Mouse (Mus musculus): ENCODE data around the gene Olfr1223. TPM values are rescaled to one million over a fixed set of nuclear protein-coding genes. Genes with fewer than 3 reads are reported as not detected.

Olfr1223 gene
- polyA plus RNA-seq, 1 experiment from 2014 or later, result not detected

- ATAC-seq (ENCODE audit: low FRiP score) (no peak), DNase-seq (ENCODE audit: low spot score) (no peak)
- Histone ChIP-seq H3K9ac (ENCODE audit: low read depth, low read length) (no peak overlapping the region), H3K9me3 (ENCODE audit: control insufficient read depth, low read length) (no peaks in the 10 kb centered on the region), H3K36me3 (ENCODE audit: control insufficient read depth, insufficient read depth, low read length) (no peaks in the 10 kb centered on the region), H3K27ac (ENCODE audit: low read depth, low read length) (no peak overlapping the region), H3K4me2 (replicated peaks; ENCODE audit: low read depth, low read length) (no peak overlapping the region), H3K4me1 (replicated peaks; ENCODE audit: control insufficient read depth, insufficient read depth, low read length) (no peaks in the 10 kb centered on the region), H3K4me3 (ENCODE audit: low read depth, low read length) (no peak overlapping the region), H3K27me3 (ENCODE audit: control insufficient read depth, insufficient read depth, low read length) (no peaks in the 10 kb centered on the region)
These were observed 45.7 kb downstream of the Olfr1223 start for GRCm38 (mm10) chr2:89105651-89106050.

GRCm38 (mm10) chr2:89093848-89094247 lies 57.5 kb downstream of the Olfr1223 start:
- no peak overlapping the region for H3K9ac ChIP-seq (ENCODE audit: low read depth, low read length)
- DNase-seq (ENCODE audit: low spot score) (no peak), ATAC-seq (ENCODE audit: low FRiP score) (no peak)
- H3K27me3 ChIP-seq (ENCODE audit: control insufficient read depth, insufficient read depth, low read length), result no peaks in the 10 kb centered on the region
- no peak overlapping the region for H3K27ac ChIP-seq (ENCODE audit: low read depth, low read length)
- whole genome bisulfite sequencing, result 94% methylated on average over 1 of the region's 1 CpGs
- no peaks in the 10 kb centered on the region for H3K36me3 ChIP-seq (ENCODE audit: control insufficient read depth, insufficient read depth, low read length)
- H3K4me1 ChIP-seq (replicated peaks; ENCODE audit: control insufficient read depth, insufficient read depth, low read length), result no peaks in the 10 kb centered on the region
- H3K9me3 ChIP-seq (ENCODE audit: control insufficient read depth, low read length), result no peaks in the 10 kb centered on the region
- no peak overlapping the region for H3K4me3 ChIP-seq (ENCODE audit: low read depth, low read length)
- H3K4me2 ChIP-seq (replicated peaks; ENCODE audit: low read depth, low read length), result no peak overlapping the region

Other genes starting within 250 kb of the Olfr1223 start
- not detected in 2 replicates for gene Olfr1208, start 249.2 kb downstream of the Olfr1223 start, polyA plus RNA-seq (2014; fragmentation: Nextera tagmentation; extraction: Ambion mirVana)
- gene Olfr1209, start 236.4 kb downstream of the Olfr1223 start, polyA plus RNA-seq (2014; fragmentation: Nextera tagmentation; extraction: Ambion mirVana), result not detected in 2 replicates
- gene Olfr1211, start 213.4 kb downstream of the Olfr1223 start, polyA plus RNA-seq (2014; fragmentation: Nextera tagmentation; extraction: Ambion mirVana), result not detected in 2 replicates
- gene Olfr1212, start 197.6 kb downstream of the Olfr1223 start, polyA plus RNA-seq (2014; fragmentation: Nextera tagmentation; extraction: Ambion mirVana), result not detected in 2 replicates
- not detected in 2 replicates for gene Gm13762, start 171.3 kb downstream of the Olfr1223 start, polyA plus RNA-seq (2014; fragmentation: Nextera tagmentation; extraction: Ambion mirVana)
- not detected in 2 replicates for gene Olfr1214, start 158.9 kb downstream of the Olfr1223 start, polyA plus RNA-seq (2014; fragmentation: Nextera tagmentation; extraction: Ambion mirVana)
- gene Olfr1215, start 144.6 kb downstream of the Olfr1223 start, polyA plus RNA-seq (2014; fragmentation: Nextera tagmentation; extraction: Ambion mirVana), result not detected in 2 replicates
- gene Olfr1216, start 133.2 kb downstream of the Olfr1223 start, polyA plus RNA-seq (2014; fragmentation: Nextera tagmentation; extraction: Ambion mirVana), result not detected in 2 replicates
- not detected in 2 replicates for gene Olfr1217, start 119.5 kb downstream of the Olfr1223 start, polyA plus RNA-seq (2014; fragmentation: Nextera tagmentation; extraction: Ambion mirVana)
- not detected in 2 replicates for gene Olfr1218, start 90.4 kb downstream of the Olfr1223 start, polyA plus RNA-seq (2014; fragmentation: Nextera tagmentation; extraction: Ambion mirVana)
- not detected in 2 replicates for gene Olfr1219, start 68.0 kb downstream of the Olfr1223 start, polyA plus RNA-seq (2014; fragmentation: Nextera tagmentation; extraction: Ambion mirVana)
- gene Olfr1220, start 44.7 kb downstream of the Olfr1223 start, polyA plus RNA-seq (2014; fragmentation: Nextera tagmentation; extraction: Ambion mirVana), result not detected in 2 replicates
- gene Olfr1221, start 34.3 kb downstream of the Olfr1223 start, polyA plus RNA-seq (2014; fragmentation: Nextera tagmentation; extraction: Ambion mirVana), result not detected in 2 replicates
- gene Olfr1222, start 18.5 kb downstream of the Olfr1223 start, polyA plus RNA-seq (2014; fragmentation: Nextera tagmentation; extraction: Ambion mirVana), result not detected in 2 replicates
- gene Olfr1224-ps1, start 12.5 kb upstream of the Olfr1223 start, polyA plus RNA-seq (2014; fragmentation: Nextera tagmentation; extraction: Ambion mirVana), result not detected in 2 replicates
- not detected in 2 replicates for gene Olfr1225, start 23.1 kb upstream of the Olfr1223 start, polyA plus RNA-seq (2014; fragmentation: Nextera tagmentation; extraction: Ambion mirVana)
- gene Olfr1226, start 48.5 kb upstream of the Olfr1223 start, polyA plus RNA-seq (2014; fragmentation: Nextera tagmentation; extraction: Ambion mirVana), result not detected in 2 replicates
- gene Olfr1228, start 102.5 kb upstream of the Olfr1223 start, polyA plus RNA-seq (2014; fragmentation: Nextera tagmentation; extraction: Ambion mirVana), result not detected in 2 replicates
- not detected in 2 replicates for gene Olfr1229, start 136.5 kb upstream of the Olfr1223 start, polyA plus RNA-seq (2014; fragmentation: Nextera tagmentation; extraction: Ambion mirVana)
- gene Olfr1230, start 145.7 kb upstream of the Olfr1223 start, polyA plus RNA-seq (2014; fragmentation: Nextera tagmentation; extraction: Ambion mirVana), result not detected in 2 replicates
- gene Olfr1231, start 155.5 kb upstream of the Olfr1223 start, polyA plus RNA-seq (2014; fragmentation: Nextera tagmentation; extraction: Ambion mirVana), result not detected in 2 replicates
- not detected in 2 replicates for gene Olfr1232, start 178.1 kb upstream of the Olfr1223 start, polyA plus RNA-seq (2014; fragmentation: Nextera tagmentation; extraction: Ambion mirVana)
- not detected in 2 replicates for gene Olfr1233, start 190.8 kb upstream of the Olfr1223 start, polyA plus RNA-seq (2014; fragmentation: Nextera tagmentation; extraction: Ambion mirVana)
- not detected in 2 replicates for gene Olfr1234, start 213.3 kb upstream of the Olfr1223 start, polyA plus RNA-seq (2014; fragmentation: Nextera tagmentation; extraction: Ambion mirVana)